Mouse (Mus musculus): ENCODE measurements around the gene Meis2. TPM values are rescaled to one million over a fixed set of nuclear protein-coding genes. Genes with fewer than 3 reads are reported as not detected.

Gene Meis2
- polyA plus RNA-seq, 1 experiment from 2014 or later = 51.4 TPM

DNA sequence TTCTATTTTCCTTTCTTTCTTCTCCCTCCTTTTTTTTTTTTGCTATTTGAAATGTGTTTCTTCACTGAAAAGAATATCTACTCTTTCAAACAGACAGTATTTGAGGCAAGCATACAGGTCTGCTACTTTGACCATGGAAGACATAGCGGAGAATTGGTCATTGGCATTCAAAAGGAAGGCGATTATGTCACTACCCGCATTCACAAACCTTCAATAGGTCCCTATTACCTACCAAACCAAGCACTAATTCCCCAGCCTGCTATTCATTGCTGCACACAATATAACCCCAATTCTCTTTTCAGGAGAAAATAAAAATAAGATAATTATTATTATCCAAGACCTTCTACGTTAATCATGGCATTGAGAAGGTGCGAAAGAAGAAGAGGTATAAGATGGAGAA, 30.3 kb downstream of the Meis2 start:
- Histone ChIP-seq H3K27ac (replicated peaks; ENCODE audit: low read depth, low read length) (no peak overlapping the region), H3K4me2 (ENCODE audit: low read depth, severe bottlenecking) (no peak overlapping the region), H3K9me3 (ENCODE audit: control insufficient read depth, low read length) (no peaks in the 10 kb centered on the region), H3K4me1 (ENCODE audit: control insufficient read depth, insufficient read depth, low read length) (no peaks in the 10 kb centered on the region), H3K27me3 (ENCODE audit: control insufficient read depth, insufficient read depth, low read length) (no peaks in the 10 kb centered on the region), H3K4me3 (ENCODE audit: low read depth, low read length) (no peak overlapping the region), H3K9ac (ENCODE audit: low read length) (no peak overlapping the region), H3K36me3 (ENCODE audit: control insufficient read depth, insufficient read depth, low read length) (no peaks in the 10 kb centered on the region)
- WGBS = 97% methylated on average over 5 of the region's 5 CpGs
- DNase-seq (ENCODE audit: low spot score) (no peak), ATAC-seq (ENCODE audit: insufficient number of reproducible peaks, low FRiP score, low TSS enrichment, low read depth) (no peak)

DNA sequence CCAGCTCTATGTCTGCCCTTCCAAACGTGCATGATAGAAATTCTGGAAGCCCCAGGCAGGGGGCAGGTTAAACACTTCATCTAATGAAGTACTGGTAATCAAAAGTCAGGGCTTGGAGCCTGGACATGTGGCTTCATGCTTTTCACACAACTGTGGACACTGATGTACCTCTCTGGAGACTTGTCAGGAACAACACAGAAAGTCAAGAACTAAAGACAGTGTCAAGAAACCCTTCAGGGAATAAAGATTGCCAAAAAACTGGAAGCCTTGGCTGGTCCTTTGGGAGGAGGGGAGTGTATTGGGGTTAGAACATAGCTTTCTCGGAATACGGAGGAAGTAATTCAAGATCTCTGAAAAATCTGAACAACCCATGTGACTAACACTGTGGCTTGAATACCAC, 37.5 kb downstream of the Meis2 start:
- no peak for ATAC-seq (ENCODE audit: insufficient number of reproducible peaks, low FRiP score, low TSS enrichment, low read depth)
- H3K27ac ChIP-seq (replicated peaks; ENCODE audit: low read depth, low read length) = no peak overlapping the region
- no peak overlapping the region for H3K9ac ChIP-seq (ENCODE audit: low read length)
- DNase-seq (ENCODE audit: low spot score) = no peak
- no peak overlapping the region for H3K4me2 ChIP-seq (ENCODE audit: low read depth, severe bottlenecking)
- H3K4me1 ChIP-seq (ENCODE audit: control insufficient read depth, insufficient read depth, low read length) = no peaks in the 10 kb centered on the region
- no peaks in the 10 kb centered on the region for H3K36me3 ChIP-seq (ENCODE audit: control insufficient read depth, insufficient read depth, low read length)
- 75% methylated on average over 3 of the region's 3 CpGs for WGBS
- H3K4me3 ChIP-seq (ENCODE audit: low read depth, low read length) = no peak overlapping the region
- H3K27me3 ChIP-seq (ENCODE audit: control insufficient read depth, insufficient read depth, low read length) = no peaks in the 10 kb centered on the region
- H3K9me3 ChIP-seq (ENCODE audit: control insufficient read depth, low read length) = no peaks in the 10 kb centered on the region

DNA sequence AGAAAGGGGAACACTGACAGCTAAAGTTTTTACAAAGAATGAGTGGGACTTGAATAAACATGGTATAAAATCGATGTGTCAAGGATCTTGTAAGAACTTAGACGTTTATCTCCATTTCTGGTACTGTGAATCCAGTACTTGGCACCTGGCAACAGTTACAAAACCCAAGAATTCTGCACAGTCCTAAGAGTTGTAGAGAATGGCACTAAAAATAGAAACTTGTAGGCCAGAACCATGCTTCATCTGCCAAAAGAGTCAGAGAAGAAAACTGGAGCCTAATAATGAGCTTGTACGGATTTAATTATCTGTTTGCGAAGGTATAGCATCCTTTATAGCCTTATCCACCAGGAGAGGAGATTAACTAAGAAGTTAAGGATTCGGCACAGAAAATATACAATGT, 42.8 kb downstream of the Meis2 start:
- H3K4me3 ChIP-seq (ENCODE audit: low read depth, low read length) = no peak overlapping the region
- no peak for DNase-seq (ENCODE audit: low spot score)
- 85% methylated on average over 5 of the region's 5 CpGs for WGBS

DNA sequence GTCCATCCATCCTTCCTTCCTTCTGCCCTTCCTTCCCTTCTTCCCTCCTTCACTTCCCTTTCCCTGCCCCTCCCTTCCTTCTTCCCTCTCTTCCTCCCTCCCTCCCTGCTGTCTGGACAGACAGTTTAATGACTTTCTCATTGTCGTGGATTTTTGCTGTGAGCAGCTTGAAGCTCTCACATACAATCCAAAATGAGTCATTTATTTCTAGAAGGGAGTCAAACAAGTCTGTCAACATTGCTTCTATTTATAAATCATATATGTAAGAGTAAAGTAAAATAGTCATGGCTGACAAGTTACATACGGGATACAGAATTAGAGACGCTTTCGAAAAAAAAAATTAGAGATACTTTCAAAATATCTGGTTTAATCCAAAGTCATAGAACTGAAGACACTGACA, 43.7 kb downstream of the Meis2 start:
- no peak overlapping the region for H3K4me3 ChIP-seq (ENCODE audit: low read depth, low read length)
- no peak overlapping the region for H3K27ac ChIP-seq (replicated peaks; ENCODE audit: low read depth, low read length)
- DNase-seq (ENCODE audit: low spot score) (no peak), ATAC-seq (ENCODE audit: insufficient number of reproducible peaks, low FRiP score, low TSS enrichment, low read depth) (no peak)
- no peaks in the 10 kb centered on the region for H3K27me3 ChIP-seq (ENCODE audit: control insufficient read depth, insufficient read depth, low read length)
- peaks cover 22% of the 10 kb centered on the region for H3K4me1 ChIP-seq (ENCODE audit: control insufficient read depth, insufficient read depth, low read length)
- H3K9me3 ChIP-seq (ENCODE audit: control insufficient read depth, low read length) = no peaks in the 10 kb centered on the region
- H3K9ac ChIP-seq (ENCODE audit: low read length) = no peak overlapping the region
- no peak overlapping the region for H3K4me2 ChIP-seq (ENCODE audit: low read depth, severe bottlenecking)
- no peaks in the 10 kb centered on the region for H3K36me3 ChIP-seq (ENCODE audit: control insufficient read depth, insufficient read depth, low read length)
- WGBS = 65% methylated on average over 4 of the region's 4 CpGs

More for the DNA sequence above, 42.8 kb downstream of the Meis2 start:
- ATAC-seq (ENCODE audit: insufficient number of reproducible peaks, low FRiP score, low TSS enrichment, low read depth) = no peak
- no peak overlapping the region for H3K4me2 ChIP-seq (ENCODE audit: low read depth, severe bottlenecking)
- H3K4me1 ChIP-seq (ENCODE audit: control insufficient read depth, insufficient read depth, low read length) = peaks cover 22% of the 10 kb centered on the region
- H3K9ac ChIP-seq (ENCODE audit: low read length) = no peak overlapping the region
- H3K9me3 ChIP-seq (ENCODE audit: control insufficient read depth, low read length) = no peaks in the 10 kb centered on the region
- H3K36me3 ChIP-seq (ENCODE audit: control insufficient read depth, insufficient read depth, low read length) = no peaks in the 10 kb centered on the region
- no peaks in the 10 kb centered on the region for H3K27me3 ChIP-seq (ENCODE audit: control insufficient read depth, insufficient read depth, low read length)
- H3K27ac ChIP-seq (replicated peaks; ENCODE audit: low read depth, low read length) = no peak overlapping the region

DNA sequence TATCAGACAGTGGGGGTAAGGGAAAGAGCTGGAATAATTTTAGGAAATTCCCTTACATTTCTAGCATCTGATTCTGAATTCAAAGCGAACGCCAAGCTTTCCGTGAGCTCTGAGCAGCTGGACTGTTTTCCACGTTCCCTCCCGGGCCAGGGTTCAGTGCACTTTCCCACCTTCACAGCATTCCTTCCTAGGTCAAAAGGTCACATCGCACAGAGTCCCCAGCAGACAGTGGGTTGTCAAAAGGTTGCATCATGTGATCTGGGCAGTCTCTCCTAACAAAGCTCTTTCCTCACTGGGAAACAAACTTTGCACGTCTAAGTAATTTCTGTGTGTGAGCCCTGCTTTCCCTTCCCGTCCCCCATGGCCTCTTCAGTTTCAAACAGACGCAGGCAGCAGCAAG, 44.6 kb downstream of the Meis2 start:
- peak overlapping the region; percentile 23; the same call in 1 of the 2 replicates for H3K9ac ChIP-seq (ENCODE audit: low read length)
- no peak overlapping the region for H3K4me3 ChIP-seq (ENCODE audit: low read depth, low read length)
- 5% methylated on average over 9 of the region's 9 CpGs for WGBS

DNA sequence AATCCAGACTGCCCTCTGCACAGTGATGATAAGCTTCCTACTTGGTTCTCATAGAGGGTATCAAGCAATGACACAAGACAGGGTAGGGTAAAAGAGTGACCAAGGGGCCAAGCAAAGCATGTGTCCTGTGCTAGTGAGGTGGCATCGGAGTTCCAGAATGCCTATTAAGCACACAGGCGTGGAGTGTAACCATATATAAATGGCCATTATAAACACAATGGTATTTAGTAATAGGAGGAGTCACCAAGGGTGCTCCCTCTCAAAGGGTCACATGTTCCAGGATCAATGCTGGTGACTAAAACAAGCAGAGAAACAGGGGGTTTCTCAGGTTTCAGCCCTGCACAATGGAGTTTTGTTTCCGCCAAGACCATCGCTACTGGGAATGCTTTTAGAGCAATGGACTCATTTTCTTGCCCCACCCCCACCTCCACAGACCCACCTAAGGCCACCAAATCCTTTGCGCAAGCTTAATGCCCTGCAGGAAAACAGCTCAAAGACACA, 45.1 kb downstream of the Meis2 start:
- H3K9ac ChIP-seq (ENCODE audit: low read length) = peak overlapping the region; percentile 23; the same call in 1 of the 2 replicates

More for the DNA sequence above, 44.6 kb downstream of the Meis2 start:
- peak overlapping the region; percentile 31; the same call in 1 of the 2 replicates for H3K4me2 ChIP-seq (ENCODE audit: low read depth, severe bottlenecking)
- H3K4me1 ChIP-seq (ENCODE audit: control insufficient read depth, insufficient read depth, low read length) = peaks cover 22% of the 10 kb centered on the region
- H3K9me3 ChIP-seq (ENCODE audit: control insufficient read depth, low read length) = no peaks in the 10 kb centered on the region
- DNase-seq (ENCODE audit: low spot score) (peak; percentile 47), ATAC-seq (ENCODE audit: insufficient number of reproducible peaks, low FRiP score, low TSS enrichment, low read depth) (no peak; the same call in 1 of the 2 replicates)
- no peaks in the 10 kb centered on the region for H3K36me3 ChIP-seq (ENCODE audit: control insufficient read depth, insufficient read depth, low read length)
- no peaks in the 10 kb centered on the region for H3K27me3 ChIP-seq (ENCODE audit: control insufficient read depth, insufficient read depth, low read length)
- peak overlapping the region; percentile 49 for H3K27ac ChIP-seq (replicated peaks; ENCODE audit: low read depth, low read length)

DNA sequence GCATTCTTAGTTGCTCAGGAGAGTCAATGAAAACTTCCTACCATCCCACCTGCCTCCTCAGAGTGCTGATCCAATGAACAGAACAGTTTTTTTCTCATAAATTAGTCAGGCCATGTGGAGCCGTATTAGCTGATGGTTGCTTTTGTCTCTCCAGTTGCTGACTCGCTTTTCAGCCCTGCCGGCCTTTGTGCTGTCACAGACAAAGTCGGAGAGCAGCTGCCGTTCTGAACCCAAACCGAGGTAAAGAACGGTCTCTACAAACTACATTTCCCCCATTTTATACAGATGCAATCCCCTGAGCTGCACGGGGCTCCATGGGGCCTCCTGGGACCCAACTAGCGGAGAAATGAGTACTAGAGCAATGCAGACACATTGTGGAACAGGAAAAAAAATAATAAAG, 45.7 kb downstream of the Meis2 start:
- Histone ChIP-seq H3K9me3 (ENCODE audit: control insufficient read depth, low read length) (no peaks in the 10 kb centered on the region), H3K9ac (ENCODE audit: low read length) (no peak overlapping the region), H3K4me1 (ENCODE audit: control insufficient read depth, insufficient read depth, low read length) (peaks cover 22% of the 10 kb centered on the region), H3K27me3 (ENCODE audit: control insufficient read depth, insufficient read depth, low read length) (no peaks in the 10 kb centered on the region), H3K36me3 (ENCODE audit: control insufficient read depth, insufficient read depth, low read length) (no peaks in the 10 kb centered on the region), H3K4me2 (ENCODE audit: low read depth, severe bottlenecking) (no peak overlapping the region), H3K4me3 (ENCODE audit: low read depth, low read length) (no peak overlapping the region), H3K27ac (replicated peaks; ENCODE audit: low read depth, low read length) (peak overlapping the region; percentile 58; the same call in 1 of the 2 replicates)
- ATAC-seq (ENCODE audit: insufficient number of reproducible peaks, low FRiP score, low TSS enrichment, low read depth) (no peak), DNase-seq (ENCODE audit: low spot score) (peak; percentile 43)
- WGBS = 32% methylated on average over 9 of the region's 9 CpGs

More for the DNA sequence above, 45.1 kb downstream of the Meis2 start:
- WGBS = 19% methylated on average over 5 of the region's 5 CpGs
- peak; percentile 49 for ATAC-seq (ENCODE audit: insufficient number of reproducible peaks, low FRiP score, low TSS enrichment, low read depth)
- H3K4me3 ChIP-seq (ENCODE audit: low read depth, low read length) = no peak overlapping the region
- no peaks in the 10 kb centered on the region for H3K9me3 ChIP-seq (ENCODE audit: control insufficient read depth, low read length)
- DNase-seq (ENCODE audit: low spot score) = peak; percentile 39
- peak overlapping the region; percentile 31; the same call in 1 of the 2 replicates for H3K4me2 ChIP-seq (ENCODE audit: low read depth, severe bottlenecking)
- peaks cover 22% of the 10 kb centered on the region for H3K4me1 ChIP-seq (ENCODE audit: control insufficient read depth, insufficient read depth, low read length)
- H3K27me3 ChIP-seq (ENCODE audit: control insufficient read depth, insufficient read depth, low read length) = no peaks in the 10 kb centered on the region
- H3K36me3 ChIP-seq (ENCODE audit: control insufficient read depth, insufficient read depth, low read length) = no peaks in the 10 kb centered on the region
- H3K27ac ChIP-seq (replicated peaks; ENCODE audit: low read depth, low read length) = peak overlapping the region; percentile 58

DNA sequence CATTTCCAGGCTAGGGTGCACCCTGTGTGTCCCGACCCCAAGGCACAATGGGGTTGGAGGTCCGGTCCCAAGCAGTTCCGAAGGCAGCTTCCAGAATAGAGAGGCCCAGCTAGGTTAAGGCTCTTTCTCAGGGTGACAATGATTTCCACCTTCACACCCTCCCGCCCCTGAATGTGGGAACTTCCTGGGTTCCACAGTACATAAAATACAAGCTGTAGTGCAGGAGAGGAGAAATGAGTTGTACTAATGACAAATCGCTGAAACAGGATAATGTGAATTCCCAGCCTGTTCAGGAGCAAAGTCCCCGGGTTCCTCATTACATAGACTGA, 46.2 kb downstream of the Meis2 start:
- ATAC-seq (ENCODE audit: insufficient number of reproducible peaks, low FRiP score, low TSS enrichment, low read depth) = no peak
- H3K9ac ChIP-seq (ENCODE audit: low read length) = no peak overlapping the region
- no peaks in the 10 kb centered on the region for H3K9me3 ChIP-seq (ENCODE audit: control insufficient read depth, low read length)
- H3K4me2 ChIP-seq (ENCODE audit: low read depth, severe bottlenecking) = no peak overlapping the region
- no peak overlapping the region for H3K27ac ChIP-seq (replicated peaks; ENCODE audit: low read depth, low read length)
- no peak overlapping the region for H3K4me3 ChIP-seq (ENCODE audit: low read depth, low read length)
- no peaks in the 10 kb centered on the region for H3K27me3 ChIP-seq (ENCODE audit: control insufficient read depth, insufficient read depth, low read length)
- WGBS = 47% methylated on average over 6 of the region's 6 CpGs
- H3K4me1 ChIP-seq (ENCODE audit: control insufficient read depth, insufficient read depth, low read length) = peaks cover 22% of the 10 kb centered on the region
- peak; percentile 42 for DNase-seq (ENCODE audit: low spot score)
- H3K36me3 ChIP-seq (ENCODE audit: control insufficient read depth, insufficient read depth, low read length) = no peaks in the 10 kb centered on the region

All from limb, embryonic 11.5 days (tissue).